Mouse (Mus musculus) adrenal gland, postnatal 25 days (tissue): ENCODE results near the gene Olfr231. TPM values are rescaled to one million over a fixed set of nuclear protein-coding genes. Genes with fewer than 3 reads are reported as not detected.

Experiments
- DNase-seq: peaks from one replicate; pipeline ENCODE4 v3.0.0; 2021; ENCODE audit warnings: mixed read lengths
- long read RNA-seq: library from polyadenylated mRNA; stranded (forward); transcript quantifications from one replicate; pipeline ENCODE4 v2.0.0, GENCODE M21; 2021
- total RNA-seq: library from RNA; stranded (reverse); gene quantifications from 2 replicates; pipeline ENCODE4 v1.2.3, GENCODE M21; 2021

Gene Olfr231
- not detected in 2 replicates for total RNA-seq
- long read RNA-seq, result 0 reads

DNA sequence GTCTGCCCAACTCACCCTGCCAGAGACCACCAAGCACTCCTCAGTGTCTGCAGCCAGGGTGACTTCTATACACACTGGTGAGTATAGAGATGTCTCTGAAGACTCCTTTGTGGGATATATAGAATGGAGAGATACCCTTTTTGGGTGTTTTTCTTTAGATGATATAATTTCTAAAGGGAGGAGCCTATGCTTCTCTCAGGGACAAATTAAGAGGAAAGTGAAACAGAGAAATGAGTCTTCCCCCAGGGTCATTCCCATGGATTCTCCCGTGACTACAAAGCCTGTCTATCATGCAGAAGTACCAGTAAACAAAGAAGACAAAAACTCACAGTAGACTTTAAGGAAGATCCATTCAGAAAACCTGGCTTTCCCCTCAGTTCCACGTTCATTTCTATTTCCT is at the start of gene Olfr231:
Gene Olfr231, minus strand, starts transcription at position 101 of the 400 bp plus-strand sequence.
- DNase-seq, result no peak

DNA sequence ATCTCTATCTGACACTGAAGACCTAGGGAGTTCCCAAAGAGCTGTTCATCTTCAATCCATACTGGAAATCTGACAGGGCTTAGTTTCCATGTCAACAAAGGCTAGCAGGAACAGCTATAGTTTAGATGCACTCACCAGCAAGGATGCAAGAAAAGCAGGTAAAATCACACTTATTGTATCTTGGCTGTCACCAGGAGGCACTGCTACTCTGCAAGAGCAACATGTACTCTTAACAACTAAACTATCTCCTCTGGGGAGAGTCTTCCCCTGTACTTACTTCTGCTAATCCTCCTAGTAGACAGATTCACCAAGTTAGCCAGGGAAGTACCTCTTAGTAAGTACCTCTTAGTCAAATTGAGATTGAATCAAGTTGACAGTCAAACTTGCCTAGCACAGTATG is 48.1 kb upstream of the Olfr231 start:
- peak; percentile 9 for DNase-seq

DNA sequence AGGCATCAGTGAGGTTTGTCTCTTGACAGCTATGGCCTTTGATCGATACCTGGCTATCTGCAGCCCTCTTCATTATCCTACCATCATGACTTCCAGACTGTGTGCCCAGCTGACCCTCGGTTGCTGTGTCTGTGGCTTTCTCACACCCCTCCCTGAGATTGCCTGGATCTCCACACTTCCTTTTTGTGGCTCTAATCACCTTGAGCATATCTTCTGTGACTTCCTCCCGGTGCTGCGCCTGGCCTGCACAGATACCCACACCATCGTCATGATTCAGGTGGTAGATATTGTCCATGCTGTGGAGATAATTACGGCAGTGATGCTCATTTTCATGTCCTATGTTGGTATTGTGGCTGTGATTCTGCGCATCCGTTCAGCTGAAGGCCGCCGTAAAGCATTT is 38.1 kb upstream of the Olfr231 start:
- no peak for DNase-seq

- DNase-seq, result no peak
Observed at GRCm38 (mm10) chr1:174158512-174158911, 37.5 kb upstream of the Olfr231 start.

DNA sequence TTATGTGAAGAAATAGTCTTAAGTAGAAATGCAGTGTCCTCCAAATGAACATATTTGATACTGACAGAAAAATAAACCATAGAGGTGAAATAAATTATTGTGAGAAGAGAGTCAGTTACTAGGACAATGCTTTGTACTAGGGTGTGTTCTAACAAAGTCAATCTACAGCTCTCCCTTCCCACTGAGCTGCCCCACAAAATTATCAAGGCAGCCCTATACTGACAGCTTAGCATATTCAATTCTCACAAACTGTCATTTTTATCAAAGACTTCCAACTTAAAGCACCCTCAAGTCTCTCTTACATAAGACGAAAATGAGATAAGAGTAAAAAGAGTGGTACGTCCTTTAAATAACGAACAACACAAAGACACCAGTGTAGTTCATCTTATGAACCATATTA is 36.7 kb upstream of the Olfr231 start:
- DNase-seq, result no peak

- DNase-seq, result no peak
Observed at GRCm38 (mm10) chr1:174155333-174155732, 34.4 kb upstream of the Olfr231 start, which contains the start of gene Olfr420. TSS of gene Olfr420 (plus strand) at chr1:174155633.

DNA sequence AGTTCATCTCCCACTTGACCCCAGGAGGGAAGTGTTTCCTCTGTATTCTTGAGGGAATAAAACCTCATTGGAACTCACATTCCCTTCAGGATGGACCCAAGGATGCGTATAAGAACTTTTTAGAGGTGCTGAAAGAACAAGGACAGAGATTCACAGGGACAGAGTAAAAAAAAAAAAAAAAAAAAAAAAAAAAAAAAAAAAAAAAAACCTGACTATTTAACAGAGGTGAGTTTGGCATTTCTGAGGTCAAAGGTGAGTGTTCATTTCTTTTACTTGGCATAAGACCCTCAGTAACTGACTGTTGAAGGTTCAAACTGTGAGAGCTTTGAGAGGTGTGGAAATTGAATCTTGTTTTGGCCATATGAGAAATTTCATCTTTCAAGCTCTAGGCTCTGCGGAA is 28.3 kb upstream of the Olfr231 start:
- no peak for DNase-seq

DNA sequence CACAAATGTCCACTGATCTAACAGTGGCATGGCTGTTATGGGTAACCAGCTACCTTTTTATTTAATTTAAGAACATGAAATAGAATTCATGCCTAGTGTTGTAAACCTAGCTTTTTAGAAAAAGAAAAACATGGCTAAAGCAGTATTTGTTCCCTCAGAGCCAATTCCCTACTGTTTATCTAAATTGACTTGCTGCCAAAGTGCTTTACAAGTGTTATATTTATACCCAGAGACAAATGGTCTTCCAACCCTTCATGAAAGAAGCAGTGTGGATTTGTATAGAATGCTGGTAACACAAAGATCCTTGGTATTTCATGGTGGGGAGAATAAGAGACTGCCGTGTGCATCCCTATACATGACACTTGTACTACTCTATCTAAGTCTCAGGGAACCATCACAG is 25.7 kb upstream of the Olfr231 start:
- no peak for DNase-seq

GRCm38 (mm10) chr1:174141384-174141783 is 20.4 kb upstream of the Olfr231 start:
- no peak for DNase-seq

- no peak for DNase-seq
Observed at GRCm38 (mm10) chr1:174131999-174132398, 11.0 kb upstream of the Olfr231 start.

- no peak for DNase-seq
Observed at GRCm38 (mm10) chr1:174131217-174131616, 10.3 kb upstream of the Olfr231 start, which contains the start of gene Olfr424. TSS of gene Olfr424 (plus strand) at chr1:174131517.

DNA sequence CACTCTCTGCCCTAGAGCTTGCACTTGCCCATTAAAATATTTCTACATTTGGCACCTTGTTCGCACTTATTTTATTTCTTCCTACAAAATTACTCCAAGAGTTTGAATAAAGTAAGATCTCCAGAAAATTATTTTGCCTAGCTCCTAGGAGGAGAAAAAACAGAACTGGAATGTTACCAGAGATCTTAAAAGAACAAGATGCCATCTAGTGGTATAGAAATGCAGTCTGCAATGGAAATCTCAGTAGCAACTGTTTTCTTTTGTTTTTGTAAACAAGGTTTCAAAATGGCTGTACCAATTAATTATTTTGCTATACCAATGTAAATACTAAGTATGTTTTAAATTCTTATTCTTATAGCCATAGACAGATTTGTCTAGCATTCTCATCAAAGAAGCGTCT is 17.2 kb downstream of the Olfr231 start:
- no peak for DNase-seq

DNA sequence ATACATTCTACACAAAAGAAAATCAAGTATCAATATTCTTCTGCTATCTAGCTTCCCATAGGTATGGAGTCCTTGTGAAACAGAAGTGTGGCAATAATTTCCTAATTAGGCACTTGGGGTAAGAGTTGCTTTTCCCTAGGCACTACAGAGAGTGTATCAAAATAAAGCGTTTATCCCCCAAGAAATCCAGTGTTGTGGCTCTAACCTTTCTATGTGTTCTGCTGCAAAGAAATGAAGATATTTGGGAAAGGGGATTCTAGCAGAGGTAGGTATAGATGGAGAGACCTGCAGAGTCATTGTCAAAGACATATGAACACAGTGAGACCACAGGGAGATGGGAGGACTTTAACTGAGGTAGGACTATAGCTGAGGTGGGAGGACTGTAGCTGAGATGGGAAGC is 24.4 kb downstream of the Olfr231 start, which contains the start of gene Olfr427:
Gene Olfr427, plus strand, starts transcription at position 301 of the 400 bp plus-strand sequence.
- DNase-seq, result no peak

GRCm38 (mm10) chr1:174084031-174084430 is 36.9 kb downstream of the Olfr231 start, which contains the start of gene Olfr429:
TSS of gene Olfr429 (plus strand) at chr1:174084331.
- DNase-seq, result no peak

DNA sequence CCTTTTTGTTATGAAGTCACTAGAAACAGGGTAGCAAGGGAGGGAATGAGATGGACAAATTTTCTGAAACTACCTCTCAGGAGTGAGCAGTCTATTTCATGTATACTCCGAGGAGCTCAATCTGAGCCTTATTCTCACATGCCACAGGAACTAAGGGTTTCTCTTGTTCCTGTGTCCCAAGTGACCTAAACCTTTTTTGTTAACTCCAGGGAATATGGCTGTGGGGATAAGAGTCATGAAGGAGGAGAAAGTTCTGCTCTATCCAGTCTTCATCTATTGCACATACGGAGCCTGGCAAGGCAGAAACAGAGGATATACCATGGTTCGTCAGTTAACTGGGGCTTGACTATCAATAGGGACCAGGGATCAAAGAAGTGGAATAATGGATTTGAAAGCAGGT is 54.7 kb downstream of the Olfr231 start, which contains the start of gene Olfr430:
Gene Olfr430, plus strand, starts transcription at position 301 of the 400 bp plus-strand sequence.
- DNase-seq, result no peak

Other genes starting within 250 kb of the Olfr231 start
- gene Ifi211, start 208.1 kb downstream of the Olfr231 start, total RNA-seq, result 0.97 TPM in 1 of 2 replicates, not detected in the other
- gene Mndal, start 178.7 kb downstream of the Olfr231 start, total RNA-seq, result 17.0 and 19.2 TPM in 2 replicates
- gene Ifi203, start 178.5 kb downstream of the Olfr231 start, total RNA-seq, result 11.9 and 15.6 TPM in 2 replicates
- gene Ifi202b, start 138.4 kb downstream of the Olfr231 start, total RNA-seq, result not detected in 2 replicates
- 0.97 and 1.3 TPM in 2 replicates for gene Ifi205, start 89.4 kb downstream of the Olfr231 start, total RNA-seq
- not detected in 2 replicates for gene Olfr433, start 80.5 kb downstream of the Olfr231 start, total RNA-seq
- not detected in 2 replicates for gene Olfr432, start 72.0 kb downstream of the Olfr231 start, total RNA-seq
- gene Olfr430, start 54.6 kb downstream of the Olfr231 start, total RNA-seq, result not detected in 2 replicates
- gene Olfr429, start 36.8 kb downstream of the Olfr231 start, total RNA-seq, result not detected in 2 replicates
- not detected in 2 replicates for gene Olfr427, start 24.3 kb downstream of the Olfr231 start, total RNA-seq
- not detected in 2 replicates for gene Olfr424, start 10.4 kb upstream of the Olfr231 start, total RNA-seq
- not detected in 2 replicates for gene Olfr420, start 34.5 kb upstream of the Olfr231 start, total RNA-seq
- gene Spta1, start 51.6 kb upstream of the Olfr231 start, total RNA-seq, result 0.97 and 1.4 TPM in 2 replicates
- not detected in 2 replicates for gene Olfr419, start 130.9 kb upstream of the Olfr231 start, total RNA-seq
- not detected in 2 replicates for gene Mptx1, start 209.4 kb upstream of the Olfr231 start, total RNA-seq
- gene Olfr417, start 244.0 kb upstream of the Olfr231 start, total RNA-seq, result not detected in 2 replicates